Mouse (Mus musculus) liver, postnatal 0 days (tissue): ENCODE results near the gene Fabp3.

Experiments used
- CTCF ChIP-seq: sonication (generic); IDR thresholded peaks from 2 replicates; pipeline ENCODE4 v1.5.1; 2016; ENCODE audit warnings: antibody characterized with exemption, low read depth
- EP300 ChIP-seq: IDR thresholded peaks from 2 replicates; pipeline ENCODE4 v1.6.1; 2016; ENCODE audit warnings: antibody characterized with exemption, low read depth, mild to moderate bottlenecking

GRCm38 (mm10) chr4:130313552-130313951 is 5.2 kb downstream of the Fabp3 start:
- TF ChIP-seq CTCF (no peak), EP300 (no peak)
